Mouse (Mus musculus) CH12.LX (cell line): ENCODE measurements around the gene Huwe1. TPM values are rescaled to one million over a fixed set of nuclear protein-coding genes. Genes with fewer than 3 reads are reported as not detected.

ENCODE experiments used
- DNase-seq: peaks from one replicate; pipeline ENCODE4 v3.0.0-alpha.2; 2013; ENCODE audit errors: extremely low read depth
- H3K27ac ChIP-seq: 2 replicates; pipeline ENCODE4 v1.5.1; 2012; ENCODE audit warnings: low read depth, mild to moderate bottlenecking, control low read depth, moderate library complexity; ENCODE audit not compliant: insufficient read depth
- H3K27me3 ChIP-seq: replicated peaks from 2 replicates; pipeline ENCODE3; 2012; ENCODE audit warnings: inconsistent platforms
- H3K36me3 ChIP-seq, 2 experiments: replicated peaks in 1 of 2; 2 replicates each; pipeline versions ENCODE3 to v1.6.1; 2012; ENCODE audit warnings: inconsistent platforms in 1 of 2, low read length in 1 of 2, mild to moderate bottlenecking in 1 of 2, mixed read lengths in 1 of 2, moderate library complexity in 1 of 2; ENCODE audit not compliant: control insufficient read depth in 1 of 2, insufficient read depth in 1 of 2
- H3K4me1 ChIP-seq, 2 experiments: 2 replicates each; pipeline ENCODE4 v1.6.1; 2012; ENCODE audit warnings: inconsistent platforms in 1 of 2, moderate library complexity in 1 of 2; ENCODE audit not compliant: insufficient read depth in 2 of 2, control insufficient read depth in 1 of 2
- H3K4me2 ChIP-seq: 2 replicates; pipeline ENCODE4 v1.6.1; 2012; ENCODE audit warnings: low read depth, mild to moderate bottlenecking, control low read depth; ENCODE audit not compliant: poor library complexity, insufficient read depth, severe bottlenecking
- H3K4me3 ChIP-seq, 3 experiments: fragments of 150-350 bp in 1 of 3; sonication (generic) in 1 of 3; replicated peaks in 1 of 3; 2 replicates each; pipeline versions ENCODE3 to v1.5.1; 2011 to 2012; ENCODE audit warnings: low read depth in 2 of 3, low read length in 2 of 3, mild to moderate bottlenecking in 2 of 3, moderate library complexity in 2 of 3, control low read depth in 1 of 3, improper control_type of control experiment in 1 of 3, inconsistent platforms in 1 of 3, mixed read lengths in 1 of 3; ENCODE audit not compliant: poor library complexity in 1 of 3
- H3K79me2 ChIP-seq: replicated peaks from 2 replicates; pipeline ENCODE4 v1.6.1; 2012; ENCODE audit warnings: mild to moderate bottlenecking, moderate library complexity; ENCODE audit not compliant: control insufficient read depth, poor library complexity, insufficient read depth, severe bottlenecking; ENCODE audit errors: extremely low read depth
- H3K9ac ChIP-seq: 2 replicates; pipeline ENCODE4 v1.6.1; 2012; ENCODE audit warnings: low read depth, mild to moderate bottlenecking, control low read depth, moderate library complexity; ENCODE audit not compliant: insufficient read depth
- H3K9me3 ChIP-seq: replicated peaks from 2 replicates; pipeline ENCODE3; 2012; ENCODE audit warnings: low read length, inconsistent platforms, mixed read lengths
- ZC3H11A ChIP-seq: IDR thresholded peaks from 2 replicates; pipeline ENCODE4 v1.6.1; 2012; ENCODE audit warnings: low read depth, mild to moderate bottlenecking, inconsistent platforms, low read length, improper control_type of control experiment
- ZNF384 ChIP-seq: IDR thresholded peaks from 2 replicates; pipeline ENCODE4 v1.6.1; 2012; ENCODE audit warnings: low read depth, low read length, improper control_type of control experiment, inconsistent platforms
- dilution Hi-C: fragments of 300-500 bp; cut with MboI; formaldehyde crosslinking; loops from 2 replicates; pipeline ENCODE4 v1.14.3; 2020; ENCODE audit warnings: low sequenced_read_pairs; ENCODE audit not compliant: extremely low pct_unique_long_range_greater_than_20kb, extremely low pct_ligation_motif_present
- in situ Hi-C: fragments of 300-500 bp; cut with MboI; formaldehyde crosslinking; loops from 3 replicates; pipeline ENCODE4 v1.14.3; 2019; ENCODE audit warnings: low sequenced_read_pairs, low pct_ligation_motif_present, low pct_unique_long_range_greater_than_20kb, mixed read lengths
- polyA plus RNA-seq: library from polyadenylated mRNA; unstranded; fragments of >175 nt; gene quantifications from 2 replicates; pipeline ENCODE4 v1.2.1, GENCODE M21; 2012; ENCODE audit warnings: low read depth; ENCODE audit not compliant: insufficient read length
- total RNA-seq, 2 experiments: library from RNA; depleted of rRNA; stranded (reverse); fragments of 300-350 nt in 1 of 2; fragments of >200 nt in 1 of 2; gene quantifications; 2 replicates each; pipeline ENCODE4 v1.2.3; 2012 to 2014

Huwe1 gene
- total and polyA plus RNA-seq, 3 experiments, result 35.6 to 161 (median 113) TPM

DNA sequence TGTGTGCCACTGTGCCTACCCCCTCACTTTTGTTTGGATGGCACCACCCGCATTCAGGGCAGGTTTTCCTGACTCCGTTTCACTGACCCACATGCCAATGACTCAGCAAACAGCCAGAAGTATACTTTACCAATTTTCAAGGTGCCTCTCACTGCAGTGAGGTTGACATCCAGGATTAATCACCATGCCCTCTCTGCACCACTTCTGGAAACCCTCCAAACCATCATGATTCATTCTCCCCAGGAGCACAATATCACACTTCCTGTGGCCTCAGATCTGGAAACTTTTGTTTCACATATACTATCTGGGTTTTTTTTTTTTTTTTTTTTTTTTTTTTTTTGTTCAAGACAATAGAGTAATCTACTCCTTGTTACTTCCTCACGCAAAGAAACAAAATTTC lies 150.6 kb downstream of the Huwe1 start:
- dilution Hi-C loops (no loop called here), in situ Hi-C loops (no loop called here)
- no peaks in the 10 kb centered on the region for H3K36me3 ChIP-seq
- H3K9me3 ChIP-seq, result no peaks in the 10 kb centered on the region
- no peak overlapping the region for H3K4me3 ChIP-seq
- peaks cover 0 to 4% of the 10 kb centered on the region in 2 experiments; a peak in 1 of 4 replicates for H3K4me1 ChIP-seq
- no peak overlapping the region for H3K4me2 ChIP-seq
- no peak overlapping the region for H3K27ac ChIP-seq
- peak; percentile 19 for DNase-seq
- no peak overlapping the region for H3K9ac ChIP-seq
- H3K27me3 ChIP-seq, result no peaks in the 10 kb centered on the region
- no peaks in the 10 kb centered on the region for H3K79me2 ChIP-seq
- TF ChIP-seq ZC3H11A, result no peak
- TF ChIP-seq ZNF384, result peak; percentile 86

Other genes with a start within 250 kb of the Huwe1 start
- 92.8 and 98.5 TPM in 2 replicates for gene Hsd17b10, start 201.0 kb downstream of the Huwe1 start, total RNA-seq (2012; rRNA removed)
- 82.1 and 87.8 TPM in 2 replicates for gene Hsd17b10, start 201.0 kb downstream of the Huwe1 start, total RNA-seq (2014; rRNA removed)
- gene Hsd17b10, start 201.0 kb downstream of the Huwe1 start, polyA plus RNA-seq, result 77.2 and 91.0 TPM in 2 replicates
- gene Ribc1, start 215.5 kb downstream of the Huwe1 start, total RNA-seq (2012; rRNA removed), result 5.7 and 7.2 TPM in 2 replicates
- 5.7 and 5.8 TPM in 2 replicates for gene Ribc1, start 215.5 kb downstream of the Huwe1 start, total RNA-seq (2014; rRNA removed)
- 6.0 and 7.7 TPM in 2 replicates for gene Ribc1, start 215.5 kb downstream of the Huwe1 start, polyA plus RNA-seq
- gene Smc1a, start 215.6 kb downstream of the Huwe1 start, total RNA-seq (2012; rRNA removed), result 48.9 and 54.1 TPM in 2 replicates
- 41.8 and 46.6 TPM in 2 replicates for gene Smc1a, start 215.6 kb downstream of the Huwe1 start, total RNA-seq (2014; rRNA removed)
- 99.7 and 128 TPM in 2 replicates for gene Smc1a, start 215.6 kb downstream of the Huwe1 start, polyA plus RNA-seq